Mouse (Mus musculus): ENCODE results near the gene Fastkd2.

Gene Fastkd2

DNA sequence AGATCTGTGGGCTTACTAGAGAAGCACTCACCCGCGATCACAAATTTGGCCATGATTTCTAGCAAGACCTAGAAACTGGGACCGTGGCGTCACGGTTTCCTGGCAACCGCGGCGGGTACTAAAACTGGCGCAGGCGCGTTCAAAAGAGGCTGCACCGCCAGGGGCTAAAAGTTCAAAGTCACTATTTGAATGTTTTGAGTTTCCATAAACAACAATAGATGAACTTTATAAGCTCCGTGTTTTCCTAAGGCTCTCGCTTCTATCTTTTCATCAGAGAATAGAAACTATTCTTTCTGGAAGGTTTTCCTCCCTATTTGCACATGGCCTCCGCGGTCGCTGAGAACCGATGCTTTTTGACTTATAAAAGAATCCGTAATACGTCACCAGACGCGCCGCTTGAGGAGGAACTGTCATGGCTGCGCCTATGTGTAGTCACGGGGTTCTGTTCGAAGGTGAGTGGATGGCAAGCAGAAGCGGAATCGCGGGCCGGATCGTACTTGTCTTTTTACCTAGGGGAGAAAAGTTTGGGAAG lies at the start of gene Fastkd2, which contains the start of gene Mdh1b:
TSS of gene Fastkd2 (plus strand) at position 375 of the 532 bp plus-strand sequence.
TSS of gene Mdh1b (minus strand) at position 79 of the 532 bp plus-strand sequence.
- DNase-seq (ENCODE audit: low read depth): peak; percentile 97

DNA sequence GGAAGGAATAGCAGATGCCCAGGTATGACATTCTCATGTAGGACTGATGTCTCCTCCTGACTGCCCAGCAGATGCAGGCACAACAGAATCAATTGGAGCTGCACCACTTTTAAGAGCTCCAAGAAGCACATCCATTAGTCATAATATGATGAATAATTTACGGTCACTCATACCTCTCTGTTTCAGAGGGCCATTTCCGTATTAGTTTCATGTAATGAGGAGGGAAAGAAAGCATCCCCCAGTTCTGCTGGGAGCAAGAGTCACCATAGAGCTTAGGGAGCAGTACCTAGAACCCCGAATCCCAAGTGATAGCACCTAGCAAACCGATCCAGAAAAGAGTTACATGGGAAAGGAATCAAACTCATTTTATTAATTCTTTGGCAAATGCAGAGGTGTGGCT lies 43.6 kb upstream of the Fastkd2 start, which contains the start of gene Dytn:
TSS of gene Dytn (minus strand) at position 101 of the 400 bp plus-strand sequence.
- DNase-seq (ENCODE audit: low read depth): no peak

DNA sequence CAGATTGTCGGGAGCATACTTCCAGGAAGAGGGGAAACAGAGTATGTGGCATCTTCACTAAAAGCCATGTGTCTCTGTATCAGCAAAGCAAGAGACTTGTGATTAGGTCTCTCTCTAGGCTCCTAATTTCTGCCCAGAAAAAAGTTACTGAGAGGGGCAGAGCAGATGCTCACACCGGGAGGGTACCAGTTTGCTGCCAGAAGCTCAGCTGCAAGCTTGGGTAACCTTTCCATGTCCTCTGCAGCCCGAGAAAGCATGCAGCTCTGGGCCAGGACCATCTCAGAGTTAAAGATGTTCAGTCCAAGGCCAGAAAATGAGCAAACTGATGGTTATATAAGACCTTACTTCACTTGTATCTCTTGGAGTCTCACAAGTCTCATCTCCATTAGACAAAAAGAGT lies 33.6 kb upstream of the Fastkd2 start:
- no peak for DNase-seq (ENCODE audit: low read depth)

DNA sequence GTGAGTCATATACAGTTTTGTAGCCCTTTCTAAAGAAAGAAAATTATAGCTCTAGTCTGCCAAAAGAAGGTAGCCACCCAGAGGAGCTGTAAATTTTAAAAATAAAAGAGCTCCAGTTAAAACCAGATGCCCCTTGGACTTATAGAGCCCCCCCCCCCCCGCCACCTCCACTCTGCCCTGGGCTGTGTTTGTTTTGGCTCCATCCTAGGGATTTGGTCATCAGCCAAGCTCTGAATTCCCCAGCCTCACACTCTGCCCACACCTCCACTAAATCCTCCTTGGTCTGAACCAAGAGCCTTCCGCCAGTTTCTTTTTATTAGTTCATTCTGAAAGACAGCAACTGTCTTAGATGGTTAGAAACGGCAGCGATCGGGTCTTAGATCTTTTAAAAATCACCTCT lies 24.7 kb upstream of the Fastkd2 start:
- DNase-seq (ENCODE audit: low read depth): peak; percentile 62

DNA sequence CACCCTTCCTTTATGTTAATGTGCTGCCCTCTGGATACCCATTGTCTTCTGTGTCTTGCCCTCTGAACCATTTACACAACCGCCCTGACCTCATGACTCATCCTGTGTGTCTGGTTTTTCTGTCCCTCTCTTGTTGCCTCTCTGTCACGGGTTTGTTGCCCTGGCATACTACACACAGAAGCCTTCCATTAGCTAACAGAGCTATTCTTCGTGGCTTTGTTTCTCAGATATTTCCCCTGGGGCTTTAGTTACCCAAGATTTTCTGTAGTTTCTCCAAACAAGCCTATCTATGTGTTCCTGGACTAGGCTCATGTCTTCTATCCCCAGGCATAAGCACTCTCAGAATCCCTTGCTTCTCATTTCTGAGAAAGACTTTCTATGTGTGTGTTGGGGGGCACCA lies 21.5 kb upstream of the Fastkd2 start:
- DNase-seq (ENCODE audit: low read depth): no peak

DNA sequence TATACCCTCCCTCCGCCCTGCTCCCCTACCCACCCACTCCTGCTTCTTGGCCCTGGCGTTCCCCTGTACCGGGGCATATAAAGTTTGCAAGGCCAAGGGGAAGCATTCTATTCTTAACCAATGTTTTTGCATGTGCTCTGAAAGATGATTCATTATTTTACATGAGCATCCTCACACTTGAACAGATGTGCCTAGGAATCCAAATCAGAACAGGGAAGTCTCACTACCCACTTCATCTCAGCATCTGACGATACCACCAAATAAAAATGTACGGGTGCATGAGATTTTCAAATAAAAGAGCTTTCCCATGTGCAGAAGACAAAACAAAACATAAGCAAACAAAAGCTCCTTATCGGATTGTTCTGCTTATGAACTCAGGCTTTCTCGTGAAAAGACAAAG lies 10.3 kb upstream of the Fastkd2 start:
- no peak for DNase-seq (ENCODE audit: low read depth)

- DNase-seq (ENCODE audit: low read depth): no peak
Observed at GRCm38 (mm10) chr1:63729796-63730195, 618 bp upstream of the Fastkd2 start.

GRCm38 (mm10) chr1:63756005-63756404 lies 25.6 kb downstream of the Fastkd2 start:
- DNase-seq (ENCODE audit: low read depth): no peak

- peak; percentile 74 for DNase-seq (ENCODE audit: low read depth)
Observed at GRCm38 (mm10) chr1:63763212-63763694, 32.8 kb downstream of the Fastkd2 start.

DNA sequence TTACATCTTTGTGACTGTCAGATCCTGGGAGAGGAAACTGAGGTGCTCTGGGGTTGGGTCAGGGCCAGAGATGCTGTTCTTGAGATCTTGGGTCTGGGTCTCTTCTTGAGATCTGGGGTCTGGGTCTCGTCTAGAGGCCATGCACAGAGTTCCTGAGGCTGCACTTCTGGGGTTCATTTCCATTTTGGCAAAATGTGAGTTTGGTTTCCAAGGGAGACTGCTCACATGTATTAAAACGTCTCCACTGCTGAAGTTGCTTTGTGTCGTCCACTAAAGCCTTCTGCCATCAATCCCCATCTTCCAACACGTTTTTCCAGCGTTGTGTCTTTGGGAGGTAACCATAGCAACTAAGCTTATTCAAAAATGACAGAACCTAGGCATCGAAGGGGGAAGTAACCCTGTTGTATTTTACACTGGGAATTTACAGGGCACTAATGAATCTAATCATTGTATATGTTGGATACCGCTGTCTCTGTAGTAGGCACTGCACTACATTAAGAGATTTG lies 33.5 kb downstream of the Fastkd2 start:
- no peak for DNase-seq (ENCODE audit: low read depth)

- DNase-seq (ENCODE audit: low read depth): no peak
Observed at GRCm38 (mm10) chr1:63764395-63764794, 34.0 kb downstream of the Fastkd2 start.

DNA sequence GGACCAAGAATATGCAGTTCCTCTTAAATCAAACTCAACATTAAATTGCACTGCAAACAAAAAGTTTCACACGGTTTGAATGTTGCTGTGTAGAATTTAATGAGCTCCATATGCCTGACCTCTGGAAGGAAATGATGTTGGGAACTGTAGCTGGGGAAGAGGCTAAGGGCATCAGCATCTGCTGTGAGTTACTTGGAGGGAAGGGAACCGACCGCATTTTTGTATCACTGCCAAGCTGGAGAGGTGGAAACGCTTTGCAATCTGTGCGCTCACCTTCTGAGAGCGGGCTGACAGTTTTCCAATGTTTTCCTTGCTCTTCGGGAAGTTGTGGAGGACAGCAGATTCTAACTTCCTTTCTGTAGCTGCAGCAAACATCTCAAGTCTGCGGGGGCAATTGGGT lies 37.7 kb downstream of the Fastkd2 start:
- DNase-seq (ENCODE audit: low read depth): peak; percentile 86

- no peak for DNase-seq (ENCODE audit: low read depth)
Observed at GRCm38 (mm10) chr1:63769167-63769566, 38.8 kb downstream of the Fastkd2 start, which contains the start of gene 4933402D24Rik. Gene 4933402D24Rik (minus strand): TSS chr1:63769267.

- peak; percentile 62 for DNase-seq (ENCODE audit: low read depth)
Observed at GRCm38 (mm10) chr1:63770309-63770708, 39.9 kb downstream of the Fastkd2 start.

DNA sequence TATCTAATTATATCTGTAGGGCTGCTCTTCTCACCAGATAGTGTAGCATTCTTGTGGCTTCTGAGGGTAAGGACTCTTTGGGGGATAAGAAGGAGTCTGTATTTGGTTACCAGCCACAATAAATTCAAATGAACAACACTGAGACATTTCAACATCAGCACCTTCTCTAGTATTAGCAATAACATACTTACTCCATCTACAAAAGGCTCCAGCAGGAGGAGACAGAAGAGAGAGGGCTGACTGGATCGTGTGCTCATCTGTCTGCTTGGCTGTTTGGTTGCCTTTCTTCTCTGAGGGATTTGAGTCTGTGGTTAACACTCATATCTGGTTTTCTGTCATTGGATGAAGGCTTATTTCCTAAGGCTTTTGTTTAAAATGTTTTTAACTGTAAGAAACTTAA lies 46.0 kb downstream of the Fastkd2 start:
- peak; percentile 78 for DNase-seq (ENCODE audit: low read depth)

DNA sequence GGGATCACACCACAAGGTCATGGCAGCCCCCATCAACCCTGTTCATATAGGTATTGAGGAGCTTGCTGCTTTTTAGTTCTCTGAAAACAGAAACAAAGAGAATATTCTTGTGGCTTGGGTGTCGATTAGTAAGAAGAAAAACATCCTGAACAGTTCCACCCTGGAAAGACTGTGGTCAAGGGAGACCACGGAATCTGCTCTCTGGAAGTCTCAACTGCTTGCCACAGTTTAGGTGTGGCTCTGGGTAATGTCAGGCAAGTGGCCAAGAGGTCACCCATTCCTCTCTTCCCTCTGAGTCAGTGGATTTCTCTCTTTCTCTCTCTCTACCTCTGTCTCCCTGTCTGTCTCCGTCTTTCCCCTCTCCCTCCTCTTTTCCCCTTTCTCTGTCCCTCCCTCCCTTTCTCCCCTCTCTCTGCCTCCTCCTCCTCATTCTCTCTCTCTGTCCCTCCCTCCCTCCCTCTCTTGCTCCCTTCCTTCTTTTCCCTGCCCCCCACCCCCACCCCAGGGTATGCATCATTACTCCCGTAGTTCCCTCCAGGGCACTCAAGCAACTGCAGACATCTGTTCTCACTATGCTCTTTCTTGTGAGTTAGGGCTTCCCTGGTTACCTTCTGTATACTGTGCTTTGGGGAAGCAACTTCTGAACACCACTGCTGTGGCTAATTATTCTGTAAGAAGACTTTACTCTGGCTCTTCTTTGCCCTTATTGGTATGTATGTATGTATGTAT lies 46.7 kb downstream of the Fastkd2 start:
- DNase-seq (ENCODE audit: low read depth): peak; percentile 90

GRCm38 (mm10) chr1:63794326-63794725 lies 63.9 kb downstream of the Fastkd2 start:
- no peak for DNase-seq (ENCODE audit: low read depth)

All from NIH3T3 (cell line).